ENCODE assay signal across 15 mouse cellular contexts in the genomic region with DNA sequence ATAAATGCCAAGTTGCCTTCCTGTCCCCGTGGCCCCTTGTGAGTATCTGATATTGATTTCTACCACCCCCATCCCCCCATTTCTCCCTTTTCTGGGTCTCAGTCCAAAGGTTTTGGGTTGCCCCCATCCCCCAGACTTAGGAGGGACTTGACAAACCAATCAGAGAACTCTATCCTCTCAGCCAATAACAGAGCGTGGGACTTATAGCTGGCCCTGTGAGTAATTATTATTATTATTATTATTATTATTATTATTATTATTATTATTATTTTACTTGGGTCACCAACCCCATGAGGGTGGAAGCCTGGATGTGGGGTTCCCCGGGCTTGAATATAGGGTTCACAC. TPM values are rescaled to one million over a fixed set of nuclear protein-coding genes. Genes with fewer than 3 reads are reported as not detected.
DNase-seq lines count a peak whose midpoint lies in the region; ATAC-seq and TF ChIP-seq lines count a peak whose summit lies in the region.
"Had no signal": no experiment of that assay in that cellular context is flagged by ENCODE, and none has a peak within 500 bp of the region (broad histone marks: within the 10 kb centered on the region; RNA-seq: fewer than 3 reads in every experiment).

No protein-coding gene starts in this region.

- ATAC-seq in kidney, embryonic 16.5 days (ENCODE audit: low FRiP score, low TSS enrichment): peak; percentile 18; the same call in 1 of the 2 replicates
- peak; percentile 75 for ATAC-seq in liver, postnatal 0 days
- ATAC-seq: Patski had no signal

- WGBS in heart, adult 2 months: 53% methylated on average over 3 of the region's 3 CpGs
- WGBS in kidney, embryonic 16.5 days: 51% methylated on average over 3 of the region's 3 CpGs
- 49% methylated on average over 3 of the region's 3 CpGs for WGBS in liver, postnatal 0 days (ENCODE audit: insufficient replicate concordance)

- no peaks in the 10 kb centered on the region for H3K36me3 ChIP-seq in heart, adult 2 months (ENCODE audit: control insufficient read depth, insufficient read depth, low read length)
- H3K36me3 ChIP-seq in kidney, embryonic 16.5 days (ENCODE audit: insufficient read depth, low read length): no peaks in the 10 kb centered on the region
- H3K36me3 ChIP-seq in liver, postnatal 0 days (replicated peaks; ENCODE audit: insufficient read depth, low read length): no peaks in the 10 kb centered on the region
- H3K36me3 ChIP-seq: hindbrain, embryonic 15.5 days had no signal

- TF ChIP-seq CTCF in heart, adult 2 months (IDR thresholded peaks at IDR 0.05): no peak
- TF ChIP-seq CTCF in embryonic fibroblast, embryonic 13.5 days (IDR thresholded peaks at IDR 0.05; ENCODE audit: borderline replicate concordance, insufficient read depth, low read length): no peak
- no peak for TF ChIP-seq CTCF in liver, postnatal 0 days (IDR thresholded peaks at IDR 0.05; ENCODE audit: low read depth)

- intact Hi-C loops in heart, adult 2 months (cut with DNase I): loop anchor here (2.0 kb wide), 1 partner anchor 22 kb away; no protein-coding TSS in a partner anchor

- peak overlapping the region; percentile 88 for H3K27ac ChIP-seq in heart, adult 2 months
- H3K27ac ChIP-seq in kidney, embryonic 16.5 days (ENCODE audit: low read length): peak overlapping the region; percentile 95
- peak overlapping the region; percentile 97 for H3K27ac ChIP-seq in embryonic fibroblast, embryonic 13.5 days (ENCODE audit: insufficient read depth, low read length)
- peak overlapping the region; percentile 59; the same call in 1 of the 2 replicates for H3K27ac ChIP-seq in liver, postnatal 0 days (ENCODE audit: low read depth)
- H3K27ac ChIP-seq: hindbrain, embryonic 15.5 days had no signal

- H3K4me2 ChIP-seq in kidney, embryonic 16.5 days (replicated peaks; ENCODE audit: low read depth, low read length): peak overlapping the region; percentile 34
- H3K4me2 ChIP-seq in liver, postnatal 0 days (ENCODE audit: low read depth, low read length): peak overlapping the region; percentile 62

- H3K4me1 ChIP-seq in heart, adult 2 months (ENCODE audit: control insufficient read depth, insufficient read depth, low read length): peaks cover 14% of the 10 kb centered on the region
- peaks cover 39% of the 10 kb centered on the region for H3K4me1 ChIP-seq in kidney, embryonic 16.5 days (ENCODE audit: insufficient read depth, low read length)
- peaks cover 16% of the 10 kb centered on the region; the same call in 1 of the 2 replicates for H3K4me1 ChIP-seq in embryonic fibroblast, embryonic 13.5 days (ENCODE audit: control insufficient read depth, insufficient read depth, low read length)
- H3K4me1 ChIP-seq in liver, postnatal 0 days (ENCODE audit: insufficient read depth): peaks cover 7% of the 10 kb centered on the region; the same call in 1 of the 2 replicates

- TF ChIP-seq POLR2A in heart, adult 2 months (IDR thresholded peaks at IDR 0.05; ENCODE audit: insufficient read depth, low read depth, low read length): no peak
- no peak for TF ChIP-seq POLR2A in embryonic fibroblast, embryonic 13.5 days (IDR thresholded peaks at IDR 0.05; ENCODE audit: low read depth, low read length)

- H3K9me3 ChIP-seq in kidney, embryonic 16.5 days (ENCODE audit: low read length): no peaks in the 10 kb centered on the region
- H3K9me3 ChIP-seq in liver, postnatal 0 days (ENCODE audit: low read length): no peaks in the 10 kb centered on the region
- H3K9me3 ChIP-seq: hindbrain, embryonic 15.5 days had no signal

- no peaks in the 10 kb centered on the region for H3K79me2 ChIP-seq in heart, adult 2 months (replicated peaks; ENCODE audit: control insufficient read depth, insufficient read depth, low read length)

- no peak overlapping the region for H3K9ac ChIP-seq in heart, adult 2 months (ENCODE audit: low read depth, low read length)
- H3K9ac ChIP-seq in kidney, embryonic 16.5 days (replicated peaks; ENCODE audit: low read length): peak overlapping the region; percentile 47; the same call in 1 of the 2 replicates
- 0 out of 2 replicates have a peak overlapping the region, but pooled peaks have one; percentile 12 for H3K9ac ChIP-seq in liver, postnatal 0 days (replicated peaks)
- H3K9ac ChIP-seq: hindbrain, embryonic 15.5 days had no signal

- no peak for TF ChIP-seq EP300 in heart, adult 2 months (IDR thresholded peaks at IDR 0.05; ENCODE audit: insufficient read depth, low read depth, low read length)
- no peak for TF ChIP-seq EP300 in liver, postnatal 0 days (IDR thresholded peaks at IDR 0.05; ENCODE audit: low read depth)

- DNase-seq in heart, adult 2 months: no peak
- DNase-seq in heart, adult 8-10 months (ENCODE audit: low spot score): no peak
- no peak for DNase-seq in kidney, postnatal 14 days
- DNase-seq in liver, postnatal 0 days: no peak
- DNase-seq in gastrocnemius, postnatal 10 days: no peak
- no peak for DNase-seq in frontal cortex, postnatal 36 days (ENCODE audit: low spot score in 2 of 2)
- DNase-seq: adrenal gland, postnatal 25 days; cerebellum, adult 9-11 months; right cerebral cortex, postnatal 14 days; thymus, adult 2 months had no signal

- H3K4me3 ChIP-seq in heart, adult 2 months: 0 out of 2 replicates have a peak overlapping the region, but pooled peaks have one; percentile 33
- H3K4me3 ChIP-seq in kidney, embryonic 16.5 days (ENCODE audit: low read length): no peak overlapping the region
- no peak overlapping the region for H3K4me3 ChIP-seq in embryonic fibroblast, embryonic 13.5 days (ENCODE audit: insufficient read depth, low read length)
- H3K4me3 ChIP-seq in liver, postnatal 0 days (ENCODE audit: low read depth, low read length): no peak overlapping the region
- H3K4me3 ChIP-seq: hindbrain, embryonic 15.5 days had no signal

- H3K27me3 ChIP-seq in heart, adult 2 months (ENCODE audit: control insufficient read depth, insufficient read depth, low read length): no peaks in the 10 kb centered on the region
- H3K27me3 ChIP-seq in kidney, embryonic 16.5 days (ENCODE audit: insufficient read depth, low read length): peaks cover 1% of the 10 kb centered on the region; the same call in 1 of the 2 replicates
- no peaks in the 10 kb centered on the region for H3K27me3 ChIP-seq in liver, postnatal 0 days (ENCODE audit: insufficient read depth, low read length)
- H3K27me3 ChIP-seq: Patski had no signal

RNA-seq across cellular contexts. Expression of a gene that starts 27.3 kb away (rescaled TPM):
- 1 to 10 TPM; 1.6 to 2.0 TPM for total RNA-seq in heart, adult 2 months (2021)
- 6.5 and 10.5 TPM in 2 replicates for polyA plus RNA-seq in heart, adult 2 months (2012; rRNA removed)
- total RNA-seq in heart, adult 8-10 months (2022): 1 to 10 TPM; 1.2 to 2.2 (median 1.4) TPM
- 40.8 and 49.3 TPM in 2 replicates for polyA plus RNA-seq in kidney, embryonic 16.5 days (2015; fragmentation: Nextera tagmentation; extraction: Ambion mirVana)
- polyA plus RNA-seq in embryonic fibroblast, embryonic 13.5 days (2011; ENCODE audit: insufficient read length, low read depth, missing spikeins): 73.0 and 82.3 TPM in 2 replicates
- polyA plus RNA-seq in liver, postnatal 0 days (2015; fragmentation: Nextera tagmentation; extraction: Ambion mirVana): 1.6 and 2.3 TPM in 2 replicates
- 1 to 10 TPM; 3.9 to 5.7 TPM for total RNA-seq in gastrocnemius, postnatal 10 days (2021)
- total RNA-seq: monocyte, adult 5-6 weeks had no signal
